Mouse (Mus musculus) neural tube, embryonic 11.5 days (tissue): ENCODE measurements around the gene Zc3h4. TPM values are rescaled to one million over a fixed set of nuclear protein-coding genes. Genes with fewer than 3 reads are reported as not detected.
"Not testable (repeated sequence)": the region's sequence is repeated elsewhere in the genome, so short reads cannot be mapped to it uniquely, and the experiment has no call there.

Experiments used
- ATAC-seq: fragments of 200-750 bp; cut with Nextera tagmentation; 2 replicates; pipeline ENCODE4 v1.8.0; 2017; ENCODE audit warnings: moderate number of reproducible peaks, mild to moderate bottlenecking, moderate TSS enrichment, moderate library complexity; ENCODE audit not compliant: insufficient read depth, low FRiP score, low TSS enrichment
- DNase-seq: peaks from one replicate; pipeline ENCODE4 v3.0.0-alpha.2; 2015; ENCODE audit warnings: low spot score
- H3K27ac ChIP-seq: fragments of 300-500 bp; sonication (generic); 2 replicates; pipeline ENCODE4 v1.5.1; 2014; ENCODE audit warnings: low read depth, mild to moderate bottlenecking, low read length
- H3K27me3 ChIP-seq: fragments of 300-500 bp; sonication (generic); 2 replicates; pipeline ENCODE4 v1.6.1; 2014; ENCODE audit warnings: mild to moderate bottlenecking, low read length, mixed read lengths; ENCODE audit not compliant: control insufficient read depth, insufficient read depth
- H3K36me3 ChIP-seq: fragments of 300-500 bp; sonication (generic); 2 replicates; pipeline ENCODE4 v1.6.1; 2014; ENCODE audit warnings: mild to moderate bottlenecking, low read length, moderate library complexity, mixed read lengths; ENCODE audit not compliant: control insufficient read depth, insufficient read depth
- H3K4me1 ChIP-seq: fragments of 300-500 bp; sonication (generic); 2 replicates; pipeline ENCODE4 v1.6.1; 2014; ENCODE audit warnings: low read length, mixed read lengths; ENCODE audit not compliant: control insufficient read depth, insufficient read depth
- H3K4me2 ChIP-seq: fragments of 300-500 bp; sonication (generic); 2 replicates; pipeline ENCODE4 v1.6.1; 2014; ENCODE audit warnings: low read depth, mild to moderate bottlenecking, moderate library complexity
- H3K4me3 ChIP-seq: fragments of 300-500 bp; sonication (generic); 2 replicates; pipeline ENCODE4 v1.5.1; 2014; ENCODE audit warnings: low read depth, low read length
- H3K9ac ChIP-seq: fragments of 300-500 bp; sonication (generic); 2 replicates; pipeline ENCODE4 v1.6.1; 2014; ENCODE audit warnings: mild to moderate bottlenecking, low read length
- H3K9me3 ChIP-seq: fragments of 300-500 bp; sonication (generic); 2 replicates; pipeline ENCODE4 v1.6.1; 2016; ENCODE audit warnings: low read length; ENCODE audit not compliant: control insufficient read depth
- WGBS: fragments of 180-500 bp; shearing (Covaris S2); extraction: QIAGEN DNeasy Blood & Tissue Kit; methylation state at CpG from one replicate; pipeline ENCODE4 v1.1.7; 2014; 5-methylcytosine and 5-hydroxymethylcytosine counted together
- polyA plus RNA-seq: library from polyadenylated mRNA; unstranded; fragments of >200 nt; fragmentation: Nextera tagmentation; extraction: Ambion mirVana; gene quantifications from 2 replicates; pipeline ENCODE4 v1.2.1, GENCODE M21; 2014

The Zc3h4 gene
- polyA plus RNA-seq, 1 experiment from 2014 or later, result 17.3 TPM

DNA sequence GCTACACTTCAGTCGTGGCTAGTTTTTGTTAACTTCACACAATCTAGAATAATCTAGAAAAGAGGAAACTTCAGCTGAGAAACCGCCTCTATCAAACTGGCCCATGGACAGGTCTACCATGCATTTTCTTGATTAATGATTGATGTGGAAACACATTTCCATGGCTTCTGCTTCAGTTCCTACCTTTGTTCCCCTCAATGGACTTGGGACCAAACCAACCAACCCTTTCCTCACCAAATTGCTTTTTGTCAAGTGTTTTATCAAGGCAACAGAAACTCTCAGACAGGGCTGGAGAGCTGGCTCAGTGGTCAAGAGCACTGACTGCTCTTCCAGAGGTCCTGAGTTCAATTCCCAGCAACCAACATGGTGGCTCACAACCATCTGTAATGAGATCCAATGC is 30.1 kb upstream of the Zc3h4 start:
- 91% methylated on average over 2 of the region's 2 CpGs for WGBS
- Histone ChIP-seq H3K4me2 (no peak overlapping the region), H3K36me3 (peaks cover 10% of the 10 kb centered on the region; the same call in 1 of the 2 replicates), H3K9me3 (no peaks in the 10 kb centered on the region), H3K4me3 (no peak overlapping the region), H3K27me3 (no peaks in the 10 kb centered on the region), H3K4me1 (peaks cover 9% of the 10 kb centered on the region), H3K9ac (no peak overlapping the region), H3K27ac (no peak overlapping the region)
- DNase-seq, result no peak
- ATAC-seq, result no peak

DNA sequence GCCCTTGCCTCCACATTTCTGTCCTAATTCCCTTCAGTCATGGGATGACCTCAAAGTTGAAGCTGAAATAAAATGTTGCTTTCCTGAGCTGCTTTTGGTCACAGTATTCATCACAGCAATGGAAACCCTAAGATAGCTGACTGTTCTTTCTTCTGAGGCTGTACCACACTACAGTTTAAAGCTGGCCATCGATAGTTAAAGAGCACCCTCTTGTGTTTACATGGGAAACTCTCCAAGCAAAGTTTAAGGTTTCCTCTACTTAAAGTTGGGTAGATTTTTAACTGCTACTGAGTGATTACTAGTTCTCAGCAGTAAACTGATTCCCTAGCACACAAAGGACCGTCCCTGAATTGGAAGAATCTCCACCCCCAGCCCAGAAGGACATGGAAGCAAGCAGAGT is 27.0 kb upstream of the Zc3h4 start:
- Histone ChIP-seq H3K27me3 (no peaks in the 10 kb centered on the region), H3K4me2 (no peak overlapping the region), H3K36me3 (peaks cover 17% of the 10 kb centered on the region), H3K27ac (no peak overlapping the region), H3K9ac (no peak overlapping the region), H3K9me3 (no peaks in the 10 kb centered on the region), H3K4me3 (no peak overlapping the region), H3K4me1 (no peaks in the 10 kb centered on the region)
- WGBS, result 63% methylated on average over 2 of the region's 2 CpGs
- DNase-seq (no peak), ATAC-seq (no peak)

GRCm38 (mm10) chr7:16374989-16375388 is 25.7 kb upstream of the Zc3h4 start:
- no peak overlapping the region for H3K27ac ChIP-seq
- no peak for ATAC-seq
- H3K27me3 ChIP-seq, result no peaks in the 10 kb centered on the region
- no peaks in the 10 kb centered on the region for H3K9me3 ChIP-seq
- no peak overlapping the region for H3K4me2 ChIP-seq
- no peak overlapping the region for H3K9ac ChIP-seq
- DNase-seq, result no peak
- H3K4me3 ChIP-seq, result no peak overlapping the region
- 94% methylated on average over 5 of the region's 5 CpGs for WGBS
- peaks cover 16% of the 10 kb centered on the region for H3K36me3 ChIP-seq
- no peaks in the 10 kb centered on the region for H3K4me1 ChIP-seq

- ATAC-seq (no peak), DNase-seq (no peak)
- Histone ChIP-seq H3K27me3 (no peaks in the 10 kb centered on the region), H3K9me3 (no peaks in the 10 kb centered on the region), H3K9ac (no peak overlapping the region), H3K4me2 (no peak overlapping the region), H3K4me3 (no peak overlapping the region), H3K4me1 (no peaks in the 10 kb centered on the region), H3K27ac (no peak overlapping the region), H3K36me3 (peaks cover 15% of the 10 kb centered on the region)
- WGBS, result 86% methylated on average over 1 of the region's 1 CpGs
Observed at GRCm38 (mm10) chr7:16376505-16376904, 24.2 kb upstream of the Zc3h4 start.

DNA sequence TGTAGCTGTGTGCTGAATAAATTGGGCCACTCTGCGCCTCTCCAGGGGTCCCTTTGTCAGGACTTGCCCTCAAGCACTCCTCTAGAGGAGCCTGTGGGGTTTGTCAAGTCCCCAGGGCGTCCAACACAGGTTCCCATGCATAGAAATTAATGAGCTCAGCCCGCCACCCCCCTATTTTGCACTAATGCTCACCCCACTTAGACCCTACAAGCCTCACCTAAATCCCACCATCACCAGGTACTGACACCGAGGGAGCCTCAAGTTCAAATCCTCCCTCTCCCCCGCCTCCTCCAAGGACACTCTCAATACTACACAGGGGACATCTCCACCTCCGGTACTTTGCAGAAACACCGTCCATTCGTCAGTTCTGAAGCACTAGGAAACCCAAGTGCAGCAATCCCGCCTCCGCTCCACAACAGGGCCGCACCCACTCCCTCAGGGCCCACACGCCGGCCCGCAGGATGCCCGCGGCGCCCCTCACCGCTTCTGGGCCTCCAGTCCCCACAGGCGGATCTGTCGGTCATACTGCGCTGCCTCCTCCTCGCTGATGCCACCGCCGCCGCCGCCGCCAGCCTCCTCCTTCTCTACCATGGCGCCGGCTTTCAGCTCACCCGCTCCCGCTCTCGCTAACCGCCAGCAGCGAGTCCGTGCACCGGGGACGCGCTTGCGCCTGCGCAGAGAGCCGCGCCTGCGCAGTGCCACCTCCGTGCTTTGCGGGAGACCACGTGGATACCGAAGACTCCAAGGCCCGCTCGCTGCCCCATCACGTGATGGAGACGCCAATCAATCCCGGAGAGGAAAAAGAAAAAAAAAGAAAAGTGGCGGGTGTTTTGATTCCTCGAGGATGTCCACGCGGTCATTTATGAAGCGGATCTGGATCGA is 13.3 kb upstream of the Zc3h4 start, which contains the start of gene Sae1:
Sae1 (minus strand) TSS at position 647 of the 882 bp plus-strand sequence.
- ATAC-seq, result peak; percentile 93
- H3K4me1 ChIP-seq, result peaks cover 13% of the 10 kb centered on the region; the same call in 1 of the 2 replicates
- H3K27ac ChIP-seq, result no peak within 1 kb of the TSS
- H3K4me2 ChIP-seq, result peak within 1 kb of the TSS; percentile 88
- peak within 1 kb of the TSS; percentile 95 for H3K4me3 ChIP-seq
- no peaks in the 10 kb centered on the region for H3K27me3 ChIP-seq
- H3K9ac ChIP-seq, result peak within 1 kb of the TSS; percentile 95
- no peaks in the 10 kb centered on the region for H3K9me3 ChIP-seq
- under 1% methylated on average over 53 of the region's 58 CpGs for WGBS
- peak; percentile 97 for DNase-seq
- H3K36me3 ChIP-seq, result no peaks in the 10 kb centered on the region

- H3K9ac ChIP-seq, H3K9me3 ChIP-seq, H3K36me3 ChIP-seq, DNase-seq, ATAC-seq, H3K27ac ChIP-seq, H3K4me3 ChIP-seq, H3K4me2 ChIP-seq, H3K27me3 ChIP-seq: not testable (repeated sequence)
- 77% methylated on average over 2 of the region's 2 CpGs for WGBS
- peaks cover 13% of the 10 kb centered on the region; the same call in 1 of the 2 replicates for H3K4me1 ChIP-seq
Observed at GRCm38 (mm10) chr7:16389942-16390341, 10.8 kb upstream of the Zc3h4 start.

DNA sequence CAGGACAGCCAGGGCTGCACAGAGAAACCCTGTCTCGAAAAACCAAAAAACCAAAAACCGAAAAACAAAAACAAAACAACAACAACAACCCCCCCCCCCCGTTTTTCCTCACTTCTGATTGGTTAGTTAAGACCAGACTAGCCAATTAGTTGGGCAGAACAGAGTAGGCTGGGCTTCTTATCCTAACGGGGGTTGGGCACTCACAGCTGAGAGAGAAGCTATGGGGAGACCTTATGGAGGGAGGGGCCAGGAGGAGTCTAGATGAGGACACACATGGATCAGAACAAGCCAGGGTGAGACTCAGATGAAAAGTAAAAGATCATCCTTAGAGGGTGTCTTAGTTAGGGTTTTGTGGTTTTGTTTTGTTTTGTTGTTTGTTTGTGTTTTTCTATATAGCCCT is 7.8 kb upstream of the Zc3h4 start:
- ATAC-seq (no peak), DNase-seq (no peak)
- Histone ChIP-seq H3K4me1 (peaks cover 3% of the 10 kb centered on the region; the same call in 1 of the 2 replicates), H3K4me2 (no peak overlapping the region), H3K9me3 (no peaks in the 10 kb centered on the region), H3K4me3 (no peak overlapping the region), H3K27ac (no peak overlapping the region), H3K27me3 (no peaks in the 10 kb centered on the region), H3K36me3 (no peaks in the 10 kb centered on the region), H3K9ac (no peak overlapping the region)
- WGBS, result 50% methylated on average over 4 of the region's 4 CpGs

DNA sequence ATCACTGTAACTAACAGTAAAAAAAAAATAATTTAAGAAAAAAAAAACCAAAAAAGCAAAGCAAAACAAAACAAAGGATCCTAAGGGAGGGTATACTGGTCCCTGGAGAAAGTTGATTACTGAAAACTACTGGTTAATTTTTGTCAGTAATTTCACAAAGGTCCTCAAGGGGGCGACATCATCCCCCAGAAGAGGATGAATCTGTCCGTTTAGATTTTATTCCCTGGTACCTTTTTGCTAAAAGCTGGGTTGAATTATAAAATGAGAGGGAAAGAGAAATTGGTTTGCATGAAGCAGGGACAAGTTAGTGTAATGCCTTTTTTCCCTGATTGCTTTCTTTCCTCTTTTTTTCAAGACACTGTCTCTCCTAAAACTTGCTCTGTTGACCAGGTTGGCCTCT is 4.8 kb upstream of the Zc3h4 start:
- DNase-seq (peak; percentile 36), ATAC-seq (no peak)
- Histone ChIP-seq H3K4me2 (no peak overlapping the region), H3K27me3 (no peaks in the 10 kb centered on the region), H3K4me1 (no peaks in the 10 kb centered on the region), H3K9me3 (no peaks in the 10 kb centered on the region), H3K9ac (no peak overlapping the region), H3K4me3 (no peak overlapping the region), H3K36me3 (no peaks in the 10 kb centered on the region), H3K27ac (no peak overlapping the region)
- WGBS, result 0% methylated on average over 2 of the region's 2 CpGs

GRCm38 (mm10) chr7:16397465-16397864 is 3.2 kb upstream of the Zc3h4 start:
- ATAC-seq (no peak), DNase-seq (no peak)
- Histone ChIP-seq H3K4me2 (no peak overlapping the region), H3K9ac (no peak overlapping the region), H3K36me3 (no peaks in the 10 kb centered on the region), H3K27me3 (no peaks in the 10 kb centered on the region), H3K4me1 (no peaks in the 10 kb centered on the region), H3K27ac (no peak overlapping the region), H3K9me3 (no peaks in the 10 kb centered on the region), H3K4me3 (no peak overlapping the region)
- 89% methylated on average over 4 of the region's 4 CpGs for WGBS
